Mouse (Mus musculus): ENCODE data around the gene Castor1. TPM values are rescaled to one million over a fixed set of nuclear protein-coding genes. Genes with fewer than 3 reads are reported as not detected.

The Castor1 gene
- polyA plus RNA-seq, 1 experiment from 2014 or later = 1.7 TPM

- H3K27me3 ChIP-seq (ENCODE audit: control insufficient read depth, insufficient read depth, low read depth, low read length) = peaks cover 11% of the 10 kb centered on the region
- peaks cover 17% of the 10 kb centered on the region for H3K4me1 ChIP-seq (ENCODE audit: control insufficient read depth, low read depth, low read length)
- H3K27ac ChIP-seq (ENCODE audit: low read length) = no peak overlapping the region
- H3K36me3 ChIP-seq (ENCODE audit: control insufficient read depth, insufficient read depth) = no peaks in the 10 kb centered on the region
- no peak overlapping the region for H3K9ac ChIP-seq (ENCODE audit: low read depth, low read length)
- no peaks in the 10 kb centered on the region for H3K9me3 ChIP-seq (replicated peaks; ENCODE audit: control insufficient read depth, low read length)
- WGBS (ENCODE audit: insufficient replicate concordance) = 13% methylated on average over 14 of the region's 14 CpGs
- H3K4me3 ChIP-seq (ENCODE audit: low read depth, low read length) = no peak overlapping the region
- H3K4me2 ChIP-seq (ENCODE audit: low read depth, low read length) = peak overlapping the region; percentile 30
- ATAC-seq (ENCODE audit: low read depth) = no peak
Measured at GRCm38 (mm10) chr11:4260463-4261187, 42.6 kb downstream of the Castor1 start.

GRCm38 (mm10) chr11:4261188-4261494, 43.1 kb downstream of the Castor1 start:
- Histone ChIP-seq H3K4me2 (ENCODE audit: low read depth, low read length) (no peak overlapping the region), H3K27me3 (ENCODE audit: control insufficient read depth, insufficient read depth, low read depth, low read length) (peaks cover 16% of the 10 kb centered on the region), H3K27ac (ENCODE audit: low read length) (no peak overlapping the region), H3K9me3 (replicated peaks; ENCODE audit: control insufficient read depth, low read length) (no peaks in the 10 kb centered on the region), H3K36me3 (ENCODE audit: control insufficient read depth, insufficient read depth) (no peaks in the 10 kb centered on the region), H3K9ac (ENCODE audit: low read depth, low read length) (no peak overlapping the region), H3K4me3 (ENCODE audit: low read depth, low read length) (no peak overlapping the region), H3K4me1 (ENCODE audit: control insufficient read depth, low read depth, low read length) (peaks cover 17% of the 10 kb centered on the region)
- no peak for ATAC-seq (ENCODE audit: low read depth)
- 27% methylated on average over 7 of the region's 7 CpGs for WGBS (ENCODE audit: insufficient replicate concordance)

GRCm38 (mm10) chr11:4261969-4262368, 43.9 kb downstream of the Castor1 start:
- no peak for ATAC-seq (ENCODE audit: low read depth)
- H3K27me3 ChIP-seq (ENCODE audit: control insufficient read depth, insufficient read depth, low read depth, low read length) = peaks cover 25% of the 10 kb centered on the region
- H3K9ac ChIP-seq (ENCODE audit: low read depth, low read length) = no peak overlapping the region
- no peak overlapping the region for H3K4me3 ChIP-seq (ENCODE audit: low read depth, low read length)
- peaks cover 17% of the 10 kb centered on the region for H3K4me1 ChIP-seq (ENCODE audit: control insufficient read depth, low read depth, low read length)
- H3K36me3 ChIP-seq (ENCODE audit: control insufficient read depth, insufficient read depth) = no peaks in the 10 kb centered on the region
- 40% methylated on average over 5 of the region's 5 CpGs for WGBS (ENCODE audit: insufficient replicate concordance)
- no peak overlapping the region for H3K4me2 ChIP-seq (ENCODE audit: low read depth, low read length)
- no peaks in the 10 kb centered on the region for H3K9me3 ChIP-seq (replicated peaks; ENCODE audit: control insufficient read depth, low read length)
- H3K27ac ChIP-seq (ENCODE audit: low read length) = no peak overlapping the region

- peaks cover 10% of the 10 kb centered on the region for H3K4me1 ChIP-seq (ENCODE audit: control insufficient read depth, low read depth, low read length)
- H3K27me3 ChIP-seq (ENCODE audit: control insufficient read depth, insufficient read depth, low read depth, low read length) = peaks cover 33% of the 10 kb centered on the region
- no peak overlapping the region for H3K4me2 ChIP-seq (ENCODE audit: low read depth, low read length)
Measured at GRCm38 (mm10) chr11:4262847-4263246, 44.8 kb downstream of the Castor1 start.

GRCm38 (mm10) chr11:4263296-4263695, 45.3 kb downstream of the Castor1 start:
- H3K4me1 ChIP-seq (ENCODE audit: control insufficient read depth, low read depth, low read length) = peaks cover 6% of the 10 kb centered on the region
- 25% methylated on average over 1 of the region's 1 CpGs for WGBS (ENCODE audit: insufficient replicate concordance)
- H3K4me3 ChIP-seq (ENCODE audit: low read depth, low read length) = no peak overlapping the region
- peaks cover 38% of the 10 kb centered on the region for H3K27me3 ChIP-seq (ENCODE audit: control insufficient read depth, insufficient read depth, low read depth, low read length)
- no peak overlapping the region for H3K27ac ChIP-seq (ENCODE audit: low read length)
- no peaks in the 10 kb centered on the region for H3K36me3 ChIP-seq (ENCODE audit: control insufficient read depth, insufficient read depth)
- H3K9ac ChIP-seq (ENCODE audit: low read depth, low read length) = no peak overlapping the region
- H3K4me2 ChIP-seq (ENCODE audit: low read depth, low read length) = no peak overlapping the region
- no peak for ATAC-seq (ENCODE audit: low read depth)
- no peaks in the 10 kb centered on the region for H3K9me3 ChIP-seq (replicated peaks; ENCODE audit: control insufficient read depth, low read length)

More at GRCm38 (mm10) chr11:4262847-4263246, 44.8 kb downstream of the Castor1 start:
- Histone ChIP-seq H3K27ac (ENCODE audit: low read length) (no peak overlapping the region), H3K36me3 (ENCODE audit: control insufficient read depth, insufficient read depth) (no peaks in the 10 kb centered on the region), H3K9me3 (replicated peaks; ENCODE audit: control insufficient read depth, low read length) (no peaks in the 10 kb centered on the region), H3K9ac (ENCODE audit: low read depth, low read length) (no peak overlapping the region), H3K4me3 (ENCODE audit: low read depth, low read length) (no peak overlapping the region)
- 37% methylated on average over 7 of the region's 7 CpGs for WGBS (ENCODE audit: insufficient replicate concordance)
- no peak for ATAC-seq (ENCODE audit: low read depth)

GRCm38 (mm10) chr11:4264066-4264465, 46.0 kb downstream of the Castor1 start:
- Histone ChIP-seq H3K9me3 (replicated peaks; ENCODE audit: control insufficient read depth, low read length) (no peaks in the 10 kb centered on the region), H3K27ac (ENCODE audit: low read length) (no peak overlapping the region), H3K36me3 (ENCODE audit: control insufficient read depth, insufficient read depth) (no peaks in the 10 kb centered on the region), H3K27me3 (ENCODE audit: control insufficient read depth, insufficient read depth, low read depth, low read length) (peaks cover 46% of the 10 kb centered on the region), H3K4me2 (ENCODE audit: low read depth, low read length) (no peak overlapping the region), H3K9ac (ENCODE audit: low read depth, low read length) (no peak overlapping the region), H3K4me3 (ENCODE audit: low read depth, low read length) (no peak overlapping the region), H3K4me1 (ENCODE audit: control insufficient read depth, low read depth, low read length) (peaks cover 2% of the 10 kb centered on the region)
- ATAC-seq (ENCODE audit: low read depth) = no peak
- WGBS (ENCODE audit: insufficient replicate concordance) = 61% methylated on average over 7 of the region's 7 CpGs

- H3K27me3 ChIP-seq (ENCODE audit: control insufficient read depth, insufficient read depth, low read depth, low read length) = peaks cover 54% of the 10 kb centered on the region
- H3K9me3 ChIP-seq (replicated peaks; ENCODE audit: control insufficient read depth, low read length) = no peaks in the 10 kb centered on the region
- peak overlapping the region; percentile 59 for H3K4me3 ChIP-seq (ENCODE audit: low read depth, low read length)
- no peak overlapping the region for H3K27ac ChIP-seq (ENCODE audit: low read length)
- H3K4me1 ChIP-seq (ENCODE audit: control insufficient read depth, low read depth, low read length) = no peaks in the 10 kb centered on the region; the same call in none of the 2 replicates
- peak overlapping the region; percentile 65 for H3K4me2 ChIP-seq (ENCODE audit: low read depth, low read length)
- peak overlapping the region; percentile 7; the same call in 1 of the 2 replicates for H3K9ac ChIP-seq (ENCODE audit: low read depth, low read length)
- ATAC-seq (ENCODE audit: low read depth) = peak; percentile 69
- H3K36me3 ChIP-seq (ENCODE audit: control insufficient read depth, insufficient read depth) = no peaks in the 10 kb centered on the region
- WGBS (ENCODE audit: insufficient replicate concordance) = under 1% methylated on average over 53 of the region's 61 CpGs
Measured at GRCm38 (mm10) chr11:4266271-4267201, 48.5 kb downstream of the Castor1 start.

GRCm38 (mm10) chr11:4267202-4267578, 49.2 kb downstream of the Castor1 start:
- no peaks in the 10 kb centered on the region for H3K36me3 ChIP-seq (ENCODE audit: control insufficient read depth, insufficient read depth)
- no peaks in the 10 kb centered on the region for H3K9me3 ChIP-seq (replicated peaks; ENCODE audit: control insufficient read depth, low read length)
- H3K27me3 ChIP-seq (ENCODE audit: control insufficient read depth, insufficient read depth, low read depth, low read length) = peaks cover 54% of the 10 kb centered on the region
- H3K4me1 ChIP-seq (ENCODE audit: control insufficient read depth, low read depth, low read length) = no peaks in the 10 kb centered on the region; the same call in none of the 2 replicates
- no peak for ATAC-seq (ENCODE audit: low read depth)
- no peak overlapping the region for H3K27ac ChIP-seq (ENCODE audit: low read length)
- H3K9ac ChIP-seq (ENCODE audit: low read depth, low read length) = no peak overlapping the region
- 4% methylated on average over 13 of the region's 13 CpGs for WGBS (ENCODE audit: insufficient replicate concordance)
- peak overlapping the region; percentile 59 for H3K4me3 ChIP-seq (ENCODE audit: low read depth, low read length)
- peak overlapping the region; percentile 65 for H3K4me2 ChIP-seq (ENCODE audit: low read depth, low read length)

- WGBS (ENCODE audit: insufficient replicate concordance) = 64% methylated on average over 6 of the region's 6 CpGs
- Histone ChIP-seq H3K9me3 (replicated peaks; ENCODE audit: control insufficient read depth, low read length) (no peaks in the 10 kb centered on the region), H3K4me2 (ENCODE audit: low read depth, low read length) (no peak overlapping the region), H3K27me3 (ENCODE audit: control insufficient read depth, insufficient read depth, low read depth, low read length) (peaks cover 54% of the 10 kb centered on the region), H3K27ac (ENCODE audit: low read length) (no peak overlapping the region), H3K4me1 (ENCODE audit: control insufficient read depth, low read depth, low read length) (no peaks in the 10 kb centered on the region; the same call in none of the 2 replicates), H3K4me3 (ENCODE audit: low read depth, low read length) (no peak overlapping the region), H3K9ac (ENCODE audit: low read depth, low read length) (no peak overlapping the region), H3K36me3 (ENCODE audit: control insufficient read depth, insufficient read depth) (no peaks in the 10 kb centered on the region)
- no peak for ATAC-seq (ENCODE audit: low read depth)
Measured at GRCm38 (mm10) chr11:4268500-4268899, 50.5 kb downstream of the Castor1 start.

Data from liver, embryonic 16.5 days (tissue).